Mouse (Mus musculus) heart, adult 2 months (tissue): ENCODE results near the gene Igdcc3. TPM values are rescaled to one million over a fixed set of nuclear protein-coding genes. Genes with fewer than 3 reads are reported as not detected.

Experiments used
- DNase-seq, 2 experiments: peaks; one replicate each; pipeline ENCODE4 v3.0.0; 2021
- H3K27ac ChIP-seq: fragments of 200-600 bp; 2 replicates; pipeline ENCODE4 v1.8.1; 2022
- H3K27me3 ChIP-seq: fragments of 200-500 bp; 2 replicates; pipeline ENCODE4 v1.6.1; 2012; ENCODE audit warnings: mild to moderate bottlenecking, low read length, inconsistent platforms, mixed read lengths; ENCODE audit not compliant: control insufficient read depth, insufficient read depth
- H3K36me3 ChIP-seq: fragments of 200-500 bp; 2 replicates; pipeline ENCODE4 v1.6.1; 2012; ENCODE audit warnings: low read length, inconsistent platforms; ENCODE audit not compliant: control insufficient read depth, insufficient read depth
- H3K4me1 ChIP-seq: fragments of 200-500 bp; 2 replicates; pipeline ENCODE4 v1.6.1; 2011; ENCODE audit warnings: low read length; ENCODE audit not compliant: control insufficient read depth, insufficient read depth
- H3K4me3 ChIP-seq: fragments of 200-600 bp; 2 replicates; pipeline ENCODE4 v1.8.1; 2022
- H3K79me2 ChIP-seq: fragments of 200-500 bp; replicated peaks from 2 replicates; pipeline ENCODE4 v1.6.1; 2012; ENCODE audit warnings: mild to moderate bottlenecking, inconsistent platforms, low read length, moderate library complexity, mixed read lengths; ENCODE audit not compliant: control insufficient read depth, insufficient read depth
- H3K9ac ChIP-seq: fragments of 200-500 bp; 2 replicates; pipeline ENCODE4 v1.6.1; 2012; ENCODE audit warnings: low read depth, mild to moderate bottlenecking, control low read depth, inconsistent platforms, low read length, mixed read lengths
- CTCF ChIP-seq: fragments of 200-600 bp; IDR thresholded peaks from 2 replicates; pipeline ENCODE4 v1.8.1; 2022; ENCODE audit warnings: antibody characterized with exemption, mild to moderate bottlenecking, moderate library complexity
- EP300 ChIP-seq: fragments of 200-500 bp; IDR thresholded peaks from 2 replicates; pipeline ENCODE4 v1.6.1; 2011; ENCODE audit warnings: low read depth, low read length, control low read depth; ENCODE audit not compliant: insufficient read depth
- POLR2A ChIP-seq: fragments of 200-500 bp; IDR thresholded peaks from 2 replicates; pipeline ENCODE4 v1.6.1; 2011; ENCODE audit warnings: mild to moderate bottlenecking, low read depth, low read length, control low read depth; ENCODE audit not compliant: insufficient read depth
- WGBS: fragments of 180-500 bp; shearing (Covaris S2); methylation state at CpG from one replicate; pipeline ENCODE4 v1.1.7; 2018; 5-methylcytosine and 5-hydroxymethylcytosine counted together
- intact Hi-C: fragments of 180-260 bp; cut with DNase I; formaldehyde crosslinking; loops from one replicate; pipeline ENCODE4 v1.15.1; 2025
- polyA plus RNA-seq: library from polyadenylated mRNA; depleted of rRNA; stranded (reverse); fragments of >200 nt; gene quantifications from 2 replicates; pipeline ENCODE4 v1.2.3, GENCODE M21; 2012
- total RNA-seq, 2 experiments: library from RNA; stranded (reverse); gene quantifications; 2 replicates each; pipeline ENCODE4 v1.2.3; 2021

Igdcc3 gene
- total and polyA plus RNA-seq, 3 experiments: 0.07 to 0.16 (median 0.10) TPM

DNA sequence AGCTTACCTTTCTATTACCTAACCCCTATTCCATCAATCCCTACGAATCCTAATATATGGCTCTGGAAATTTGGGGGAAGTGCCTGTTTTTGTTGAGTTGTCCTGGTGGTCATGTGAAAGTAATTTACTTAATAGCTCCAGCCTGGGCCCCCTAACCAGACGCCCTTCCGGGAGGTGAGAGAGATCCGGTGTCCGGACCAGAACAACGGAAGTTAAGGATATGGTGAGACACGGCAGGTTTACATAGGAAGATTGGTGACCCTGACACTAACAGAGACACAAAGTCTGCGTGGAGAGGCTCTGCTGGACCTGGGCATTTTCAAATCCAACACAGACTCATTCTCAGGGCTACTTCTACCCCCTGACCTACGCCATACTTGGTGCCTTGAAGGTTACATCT is 25.4 kb downstream of the Igdcc3 start:
- DNase-seq: no peak
- intact Hi-C loops: no loop called here
- Histone ChIP-seq H3K36me3 (no peaks in the 10 kb centered on the region), H3K4me1 (no peaks in the 10 kb centered on the region), H3K27ac (no peak overlapping the region), H3K27me3 (peaks cover 9% of the 10 kb centered on the region; the same call in 1 of the 2 replicates), H3K79me2 (no peaks in the 10 kb centered on the region), H3K9ac (no peak overlapping the region), H3K4me3 (no peak overlapping the region)
- WGBS: 68% methylated on average over 9 of the region's 9 CpGs
- TF ChIP-seq CTCF (no peak), EP300 (no peak), POLR2A (no peak)

- TF ChIP-seq POLR2A: no peak
- no peak for TF ChIP-seq CTCF
- TF ChIP-seq EP300: no peak
- Histone ChIP-seq H3K27ac (no peak overlapping the region), H3K9ac (no peak overlapping the region), H3K4me3 (no peak overlapping the region), H3K4me1 (no peaks in the 10 kb centered on the region), H3K27me3 (no peaks in the 10 kb centered on the region), H3K79me2 (no peaks in the 10 kb centered on the region), H3K36me3 (no peaks in the 10 kb centered on the region)
- intact Hi-C loops: loop anchor here (2.0 kb wide), 1 partner anchor 20 kb away; no protein-coding TSS in a partner anchor
- no peak for DNase-seq
- 49% methylated on average over 4 of the region's 6 CpGs for WGBS
Observed at GRCm38 (mm10) chr9:65168534-65168933, 27.5 kb downstream of the Igdcc3 start.

DNA sequence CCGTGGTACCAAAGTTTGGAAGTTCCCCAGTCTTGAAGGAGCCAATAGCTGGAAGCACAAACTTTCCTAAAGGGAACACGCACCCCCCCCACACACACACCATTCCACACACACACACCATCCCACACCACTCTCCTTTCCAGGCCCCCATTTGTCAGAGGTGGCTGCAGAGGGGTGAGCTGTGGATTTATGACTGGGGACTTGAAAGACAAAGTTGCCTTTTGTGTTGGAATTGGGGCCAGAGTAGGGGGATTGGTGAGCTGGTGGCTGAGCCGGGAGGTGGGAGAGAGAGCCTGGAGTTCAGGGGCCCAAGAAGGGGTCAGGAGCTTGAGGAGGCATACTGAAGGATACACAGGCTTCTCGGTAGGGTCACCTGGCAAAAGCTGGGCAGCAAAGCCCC is 28.0 kb downstream of the Igdcc3 start:
- no peaks in the 10 kb centered on the region for H3K36me3 ChIP-seq
- H3K79me2 ChIP-seq: no peaks in the 10 kb centered on the region
- intact Hi-C loops: loop anchor here (2.0 kb wide), 1 partner anchor 20 kb away; no protein-coding TSS in a partner anchor
- H3K4me1 ChIP-seq: no peaks in the 10 kb centered on the region
- no peak overlapping the region for H3K4me3 ChIP-seq
- no peak overlapping the region for H3K9ac ChIP-seq
- WGBS: 72% methylated on average over 4 of the region's 4 CpGs
- H3K27ac ChIP-seq: no peak overlapping the region
- no peaks in the 10 kb centered on the region for H3K27me3 ChIP-seq
- no peak for DNase-seq
- TF ChIP-seq EP300 (no peak), POLR2A (no peak), CTCF (no peak)

DNA sequence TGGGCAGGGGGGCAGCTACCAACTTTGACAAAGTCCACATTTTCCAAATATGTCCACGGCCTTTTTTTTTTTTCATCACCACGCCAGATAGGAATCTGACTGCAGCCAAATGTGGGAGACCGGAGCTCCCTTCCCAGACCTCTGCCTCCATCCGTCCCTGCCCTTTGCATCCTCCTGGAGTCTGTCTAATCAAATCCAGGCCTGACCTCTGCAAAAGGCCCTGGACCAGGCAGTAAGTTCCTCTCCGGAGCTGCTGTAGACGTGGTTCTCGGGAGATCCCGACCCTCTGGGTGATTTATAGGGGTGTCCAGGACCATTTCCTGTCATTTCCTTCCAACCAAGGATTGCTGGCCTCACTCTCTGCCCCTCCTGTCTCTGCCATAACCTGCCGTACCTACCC is 31.7 kb downstream of the Igdcc3 start:
- no peak overlapping the region for H3K9ac ChIP-seq
- no peak for DNase-seq
- H3K36me3 ChIP-seq: no peaks in the 10 kb centered on the region
- no peak overlapping the region for H3K27ac ChIP-seq
- 66% methylated on average over 9 of the region's 9 CpGs for WGBS
- intact Hi-C loops: no loop called here
- no peaks in the 10 kb centered on the region for H3K4me1 ChIP-seq
- no peaks in the 10 kb centered on the region for H3K79me2 ChIP-seq
- no peaks in the 10 kb centered on the region for H3K27me3 ChIP-seq
- TF ChIP-seq EP300 (no peak), POLR2A (no peak), CTCF (no peak)
- no peak overlapping the region for H3K4me3 ChIP-seq

DNA sequence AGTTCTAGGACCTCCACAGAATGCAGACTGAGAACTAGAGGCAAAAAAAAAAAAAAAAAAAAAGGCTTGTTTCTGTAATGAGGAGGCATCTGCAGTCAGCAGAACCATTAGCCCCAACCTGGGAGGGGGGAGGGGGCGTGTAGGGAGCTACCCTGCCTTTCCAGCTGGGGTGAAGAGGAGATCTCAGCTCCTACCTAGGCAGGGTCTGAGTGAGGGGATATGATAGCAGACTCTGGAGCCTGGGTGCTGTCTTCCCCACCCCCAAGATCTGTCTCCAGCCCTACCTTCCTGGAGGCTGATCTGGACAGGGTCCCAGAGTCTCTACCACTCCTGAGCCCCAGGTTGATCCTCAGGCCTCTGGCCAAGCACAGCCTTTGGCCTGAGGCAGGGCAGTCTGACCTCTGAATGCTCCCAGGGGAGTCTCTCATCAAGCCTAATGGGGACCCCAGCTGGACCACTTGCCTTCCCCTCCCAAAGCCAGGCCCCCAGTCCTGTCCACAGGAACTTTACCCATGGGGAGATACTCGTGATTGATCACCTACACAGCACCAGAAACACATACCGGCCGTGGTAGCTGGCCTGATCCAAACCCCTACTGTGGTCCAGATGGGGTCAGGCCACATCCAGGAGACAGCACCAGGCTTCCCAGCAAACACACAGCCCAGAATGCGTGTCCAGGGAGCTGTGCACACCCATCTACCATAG is 34.4 kb downstream of the Igdcc3 start:
- intact Hi-C loops: no loop called here
- WGBS: 68% methylated on average over 5 of the region's 5 CpGs

More for the DNA sequence above, 34.4 kb downstream of the Igdcc3 start:
- H3K79me2 ChIP-seq: no peaks in the 10 kb centered on the region
- DNase-seq: no peak
- H3K27me3 ChIP-seq: no peaks in the 10 kb centered on the region
- no peaks in the 10 kb centered on the region for H3K36me3 ChIP-seq
- TF ChIP-seq EP300: no peak
- no peak for TF ChIP-seq CTCF
- no peak for TF ChIP-seq POLR2A
- no peak overlapping the region for H3K27ac ChIP-seq
- no peaks in the 10 kb centered on the region for H3K4me1 ChIP-seq
- no peak overlapping the region for H3K9ac ChIP-seq
- H3K4me3 ChIP-seq: no peak overlapping the region
